Mouse (Mus musculus) erythroid progenitor cell, adult 5-6 weeks (primary cell): ENCODE results near the gene Zfp462. TPM values are rescaled to one million over a fixed set of nuclear protein-coding genes. Genes with fewer than 3 reads are reported as not detected.

Experiments used
- ATAC-seq: replicated peaks from 2 replicates; pipeline ENCODE4 v1.8.0; 2016; ENCODE audit warnings: moderate number of reproducible peaks, mild to moderate bottlenecking, moderate TSS enrichment, inconsistent platforms; ENCODE audit not compliant: poor library complexity, low FRiP score, severe bottlenecking
- total RNA-seq, 2 experiments: library from RNA; stranded (forward) in 1 of 2; stranded (reverse) in 1 of 2; fragments of 150-400 nt in 1 of 2; fragments of 186-747, 209-891 nt in 1 of 2; gene quantifications; 2 replicates each; pipeline versions ENCODE4 v1.2.3 to v1.2.4; 2015 to 2017; ENCODE audit warnings: low replicate concordance in 2 of 2

Gene Zfp462
- total RNA-seq, 2 experiments from 2014 or later = not detected

DNA sequence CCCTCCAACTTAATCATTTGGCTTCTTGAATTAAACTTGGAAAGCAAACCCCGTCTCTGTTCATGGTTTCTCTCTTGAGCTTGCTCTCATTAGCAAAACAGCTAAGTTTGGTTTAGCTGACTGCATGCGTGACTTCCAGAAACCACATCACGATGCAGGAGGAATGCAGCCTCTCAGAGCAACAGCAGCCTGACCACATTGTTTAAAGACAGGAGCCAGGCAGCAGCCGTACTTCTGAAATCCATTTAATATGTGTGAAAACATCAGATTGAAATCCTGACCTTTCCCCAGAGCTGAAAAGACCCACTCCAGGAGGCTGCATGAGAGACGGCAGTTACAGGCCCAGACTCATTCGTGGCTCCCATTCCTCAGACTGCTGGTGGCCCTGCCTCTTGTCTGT, 144.1 kb downstream of the Zfp462 start:
- no peak for ATAC-seq

GRCm38 (mm10) chr4:55097157-55097556, 152.3 kb downstream of the Zfp462 start:
- no peak for ATAC-seq

GRCm38 (mm10) chr4:55098366-55098765, 153.5 kb downstream of the Zfp462 start:
- no peak for ATAC-seq

DNA sequence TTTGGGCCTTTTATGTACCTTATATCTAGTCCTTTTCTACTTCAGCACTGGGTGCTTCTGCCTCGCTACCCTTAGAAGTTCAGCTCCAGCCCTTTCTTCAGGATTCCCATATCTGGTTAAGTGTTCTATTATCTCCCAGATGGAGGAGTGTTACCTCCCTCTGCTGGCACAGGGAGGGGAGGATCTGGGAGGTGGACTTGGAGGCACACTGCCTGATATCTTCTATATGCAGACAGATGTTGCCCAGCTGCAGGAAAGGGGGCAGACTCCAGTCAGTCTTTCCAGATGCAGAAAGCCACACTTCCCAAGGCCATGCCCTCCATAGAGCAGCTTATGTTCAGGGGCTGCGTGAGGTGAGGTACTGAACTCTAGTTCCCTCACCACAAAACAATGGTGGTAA, 156.0 kb downstream of the Zfp462 start:
- ATAC-seq = no peak

DNA sequence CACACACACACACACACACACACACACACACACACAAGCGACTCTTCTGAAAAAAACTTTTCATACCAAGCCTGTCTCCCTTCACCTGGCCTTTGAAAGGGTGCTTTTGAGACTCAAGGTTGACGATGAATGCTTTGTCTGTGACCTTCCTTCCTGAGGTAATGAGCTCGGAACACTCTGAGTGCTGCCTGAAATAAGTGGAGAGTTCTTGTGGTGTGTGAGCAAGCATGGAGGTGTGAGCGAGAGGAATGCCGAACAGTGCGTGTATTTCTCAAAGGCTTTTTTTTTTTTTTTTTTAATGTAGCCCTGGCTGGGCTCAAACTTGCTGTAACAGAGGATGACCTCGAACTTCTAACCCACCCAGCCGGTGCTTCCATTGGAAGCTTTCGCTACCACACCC, 156.8 kb downstream of the Zfp462 start:
- ATAC-seq = no peak

DNA sequence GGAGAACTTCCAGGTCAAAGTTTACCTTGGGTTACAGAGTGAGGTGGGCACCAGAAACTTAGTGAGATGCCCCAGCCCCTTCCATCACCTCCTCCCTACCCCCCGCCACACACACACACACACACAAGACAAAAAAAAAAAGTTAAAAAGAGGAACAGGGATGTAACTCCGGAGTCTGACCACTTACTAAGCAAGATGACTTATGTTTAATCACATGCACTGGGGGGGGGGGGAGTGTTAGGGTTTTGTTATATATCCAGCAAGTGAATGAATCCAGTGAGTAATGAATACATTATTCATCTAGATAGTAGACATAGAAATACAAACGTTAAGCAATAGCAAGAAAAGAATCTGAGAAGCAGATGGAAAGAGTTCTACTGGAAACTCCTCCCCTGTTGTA, 157.5 kb downstream of the Zfp462 start:
- no peak for ATAC-seq

- ATAC-seq = no peak
Observed at GRCm38 (mm10) chr4:55103575-55103974, 158.7 kb downstream of the Zfp462 start.

DNA sequence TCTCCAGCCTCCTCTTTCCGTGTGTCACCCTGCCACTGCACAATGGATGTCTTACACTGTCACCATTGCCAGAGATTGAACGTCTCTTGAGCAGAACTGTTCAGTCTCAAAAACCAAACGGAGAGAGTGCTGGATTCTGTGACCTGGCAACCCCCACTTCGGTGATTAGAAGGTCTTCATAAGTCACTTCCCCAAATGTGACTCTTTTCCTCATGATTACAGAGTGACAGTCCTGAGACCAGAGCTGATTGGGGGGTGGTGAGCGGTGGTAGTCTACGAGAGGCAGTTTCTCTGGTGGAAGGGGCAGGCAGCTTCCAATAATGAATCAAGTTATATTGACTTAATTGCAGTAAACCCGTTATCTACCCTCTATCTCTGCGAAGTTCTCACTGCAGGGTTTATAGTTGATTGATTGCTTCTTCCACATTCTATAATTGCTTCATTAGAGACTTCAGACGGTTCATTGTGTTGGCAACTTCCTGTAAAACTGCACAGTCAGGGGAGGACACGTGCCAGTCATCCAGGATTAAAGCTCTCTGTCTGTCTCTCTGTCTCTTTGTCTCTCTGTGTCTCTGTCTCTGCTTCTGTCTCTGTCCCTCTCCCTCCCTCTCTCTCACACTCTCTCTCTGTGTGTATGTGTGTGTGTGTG, 173.1 kb downstream of the Zfp462 start:
- no peak for ATAC-seq

DNA sequence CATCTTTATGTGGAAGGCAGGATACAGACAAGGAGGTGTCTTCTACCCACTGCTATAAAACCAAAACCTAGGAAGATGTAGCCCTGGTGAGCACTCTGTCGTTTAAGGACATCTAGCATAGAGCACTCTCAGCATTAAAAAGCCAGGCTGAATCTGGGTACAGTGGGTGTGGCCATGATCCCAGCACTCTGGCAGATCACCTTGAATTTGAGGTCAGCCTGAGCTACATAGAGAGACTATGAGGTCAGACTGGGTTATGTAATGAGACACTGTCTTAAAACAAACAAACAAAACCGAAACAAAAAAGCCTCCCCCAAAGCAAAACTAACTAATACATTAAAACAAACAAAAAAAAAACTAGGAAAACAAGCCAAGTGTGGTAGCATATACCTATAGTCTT, 176.3 kb downstream of the Zfp462 start:
- ATAC-seq = no peak

DNA sequence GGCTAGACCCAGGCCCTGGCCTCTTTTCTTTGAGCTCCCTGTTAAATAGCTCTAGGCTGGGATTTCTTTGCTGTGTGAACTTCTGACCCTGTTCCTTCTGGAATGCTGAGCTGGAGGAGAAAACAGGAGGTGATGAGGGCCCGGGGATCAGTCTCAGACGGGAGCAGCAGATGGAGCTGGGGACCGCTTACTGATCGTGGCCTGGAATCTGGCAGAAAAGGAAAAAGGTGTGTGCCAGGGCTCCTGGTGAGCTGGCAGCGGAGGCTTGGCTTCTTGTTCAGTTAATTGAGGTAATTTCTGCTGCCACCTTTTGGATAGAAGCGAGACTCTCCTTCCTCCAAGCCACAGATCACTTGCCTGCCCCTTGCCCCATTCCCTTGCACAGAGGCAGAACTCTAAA, 177.1 kb downstream of the Zfp462 start:
- no peak for ATAC-seq

- no peak for ATAC-seq
Observed at GRCm38 (mm10) chr4:55124126-55124525, 179.3 kb downstream of the Zfp462 start.

DNA sequence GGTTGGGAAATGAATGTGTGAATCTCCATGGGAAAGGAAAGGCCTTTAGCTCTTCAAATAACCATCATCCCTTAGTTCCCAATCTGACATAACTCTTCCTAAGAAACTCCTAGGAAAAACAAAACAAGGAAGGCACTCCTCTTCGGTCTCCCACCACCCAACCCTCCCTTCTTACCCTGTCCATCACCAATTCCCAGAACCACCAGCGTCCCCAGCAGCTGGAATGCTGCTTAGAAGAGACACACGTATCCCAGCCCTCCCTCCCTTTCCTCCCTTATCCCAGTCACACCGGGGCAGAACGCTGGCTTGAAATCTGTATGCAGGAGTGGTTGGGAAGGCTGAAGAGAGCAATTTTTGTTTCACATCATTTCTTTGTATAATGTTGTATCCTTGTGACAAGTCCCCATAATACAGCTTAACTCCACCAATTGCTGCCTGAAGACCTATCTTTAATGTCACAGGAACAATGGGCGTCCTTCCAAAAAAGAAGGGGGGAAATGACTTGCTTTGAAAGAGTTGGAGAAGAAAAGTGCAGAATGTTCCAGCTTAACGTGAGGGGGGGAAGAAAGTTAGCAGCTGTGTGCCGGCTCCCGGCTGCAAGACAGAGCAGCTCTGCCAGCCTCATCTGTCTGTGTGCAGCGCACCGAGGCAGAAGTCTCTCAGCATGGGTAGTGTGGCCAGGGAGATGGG, 180.3 kb downstream of the Zfp462 start:
- ATAC-seq = no peak

GRCm38 (mm10) chr4:55125738-55126054, 180.8 kb downstream of the Zfp462 start:
- ATAC-seq = no peak

- ATAC-seq = no peak
Observed at GRCm38 (mm10) chr4:55127228-55127901, 182.5 kb downstream of the Zfp462 start.

DNA sequence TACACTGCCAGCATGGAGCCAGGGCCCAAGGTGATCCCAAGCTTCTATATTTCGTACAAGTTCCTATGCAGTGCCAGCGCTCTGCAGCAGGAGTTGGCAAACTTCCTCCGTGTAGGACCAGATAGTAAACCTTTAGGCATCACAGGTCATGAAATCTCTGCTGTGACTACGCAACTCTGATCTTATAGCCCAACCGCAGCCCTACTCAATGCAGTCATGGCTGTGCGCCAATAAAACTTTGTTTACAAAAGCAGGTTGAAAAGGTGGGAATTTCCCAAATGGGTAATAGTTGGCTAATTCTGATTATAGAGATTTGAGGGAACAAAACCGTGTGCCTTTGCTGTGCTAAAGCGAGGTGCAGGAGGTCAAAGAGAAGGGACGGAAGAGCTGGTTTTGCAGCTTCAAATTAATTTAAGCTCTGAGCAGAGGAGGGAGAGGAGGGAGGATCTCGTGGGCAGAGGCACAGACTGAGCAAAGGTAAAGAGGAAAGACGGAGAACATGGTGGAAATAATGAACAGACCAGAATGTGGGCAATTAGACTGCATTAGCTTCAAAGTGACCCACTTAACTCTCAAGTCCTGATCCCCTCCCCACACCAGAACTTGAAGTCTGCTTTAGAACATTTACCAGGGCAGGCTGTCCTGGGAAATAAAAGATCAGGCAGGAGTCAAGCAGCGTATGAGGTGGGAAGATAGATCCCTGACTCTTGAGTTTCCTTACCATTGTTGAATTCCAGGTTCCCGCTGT, 183.4 kb downstream of the Zfp462 start:
- no peak for ATAC-seq
